Mouse (Mus musculus): Measurements from ENCODE around the gene Trip4.

The Trip4 gene

GRCm38 (mm10) chr9:65833640-65834039, 75.0 kb downstream of the Trip4 start:
- peak; percentile 17 for DNase-seq

GRCm38 (mm10) chr9:65833230-65833629, 75.4 kb downstream of the Trip4 start:
- DNase-seq: peak; percentile 21

GRCm38 (mm10) chr9:65832041-65832440, 76.6 kb downstream of the Trip4 start:
- peak; percentile 22 for DNase-seq

- DNase-seq: peak; percentile 60
These were observed 77.4 kb downstream of the Trip4 start for GRCm38 (mm10) chr9:65831164-65831563.

- peak; percentile 24 for DNase-seq
These were observed 78.3 kb downstream of the Trip4 start for GRCm38 (mm10) chr9:65830255-65830654.

- DNase-seq: peak; percentile 91
These were observed 79.2 kb downstream of the Trip4 start for GRCm38 (mm10) chr9:65829410-65829809.

- DNase-seq: peak; percentile 76
These were observed 80.1 kb downstream of the Trip4 start for GRCm38 (mm10) chr9:65828511-65828910.

- peak; percentile 91 for DNase-seq
These were observed 80.6 kb downstream of the Trip4 start for GRCm38 (mm10) chr9:65828016-65828403.

- peak; percentile 99 for DNase-seq
These were observed 81.1 kb downstream of the Trip4 start, which contains the start of gene Zfp609 for GRCm38 (mm10) chr9:65827344-65828015. TSS of gene Zfp609 (minus strand) at chr9:65827564.

GRCm38 (mm10) chr9:65826588-65827343, 81.8 kb downstream of the Trip4 start:
- peak; percentile 95 for DNase-seq

GRCm38 (mm10) chr9:65826226-65826587, 82.4 kb downstream of the Trip4 start:
- peak; percentile 91 for DNase-seq

GRCm38 (mm10) chr9:65823716-65824462, 84.7 kb downstream of the Trip4 start:
- DNase-seq: peak; percentile 90

- DNase-seq: no peak
These were observed 86.6 kb downstream of the Trip4 start for GRCm38 (mm10) chr9:65822011-65822410.

- no peak for DNase-seq
These were observed 88.3 kb downstream of the Trip4 start for GRCm38 (mm10) chr9:65820301-65820700.

GRCm38 (mm10) chr9:65818402-65818801, 90.2 kb downstream of the Trip4 start:
- DNase-seq: no peak

- DNase-seq: no peak
These were observed 95.8 kb downstream of the Trip4 start for GRCm38 (mm10) chr9:65812841-65813240.

GRCm38 (mm10) chr9:65811784-65812183, 96.8 kb downstream of the Trip4 start:
- DNase-seq: no peak

- DNase-seq: no peak
These were observed 100.8 kb downstream of the Trip4 start for GRCm38 (mm10) chr9:65807818-65808217.

- DNase-seq: peak; percentile 90
These were observed 101.3 kb downstream of the Trip4 start for GRCm38 (mm10) chr9:65807251-65807650.

GRCm38 (mm10) chr9:65799770-65800169, 108.8 kb downstream of the Trip4 start:
- DNase-seq: no peak

GRCm38 (mm10) chr9:65795651-65796050, 112.9 kb downstream of the Trip4 start:
- DNase-seq: peak; percentile 62

- peak; percentile 78 for DNase-seq
These were observed 114.3 kb downstream of the Trip4 start for GRCm38 (mm10) chr9:65794313-65794712.

GRCm38 (mm10) chr9:65793506-65793905, 115.1 kb downstream of the Trip4 start:
- DNase-seq: peak; percentile 87

GRCm38 (mm10) chr9:65793086-65793485, 115.5 kb downstream of the Trip4 start:
- DNase-seq: peak; percentile 74

All from heart, adult 11 months (tissue).